Mouse (Mus musculus): ENCODE results near the gene Elovl3.
"Not testable (repeated sequence)": the region's sequence is repeated elsewhere in the genome, so short reads cannot be mapped to it uniquely, and the experiment has no call there.

Elovl3 gene

GRCm38 (mm10) chr19:46135789-46136638, 4.3 kb downstream of the Elovl3 start:
- DNase-seq = peak; percentile 62 to 79

GRCm38 (mm10) chr19:46136639-46137580, 5.2 kb downstream of the Elovl3 start:
- peak; percentile 60 to 81 for DNase-seq

DNA sequence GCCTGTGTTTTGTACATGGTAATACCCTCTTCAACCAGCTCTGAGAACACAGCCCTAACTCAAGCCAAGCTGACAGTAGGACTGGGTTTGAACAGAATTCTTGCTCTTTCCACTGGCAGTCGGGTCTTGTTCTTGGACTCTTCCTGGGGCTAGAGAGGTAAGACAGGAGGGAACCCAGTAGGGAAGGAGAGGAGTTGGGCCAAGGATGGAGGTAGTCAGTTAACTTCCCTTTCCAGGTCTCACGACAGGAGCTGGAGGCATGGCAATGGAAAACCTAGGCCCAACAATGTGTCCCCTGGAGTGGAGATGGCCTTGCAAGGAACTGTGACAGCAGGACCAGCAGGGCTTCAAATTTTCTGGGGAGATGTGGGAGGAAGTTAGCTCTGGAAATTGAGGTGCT, 8.6 kb downstream of the Elovl3 start:
- DNase-seq = no peak

GRCm38 (mm10) chr19:46141091-46141490, 9.4 kb downstream of the Elovl3 start:
- DNase-seq = no peak

DNA sequence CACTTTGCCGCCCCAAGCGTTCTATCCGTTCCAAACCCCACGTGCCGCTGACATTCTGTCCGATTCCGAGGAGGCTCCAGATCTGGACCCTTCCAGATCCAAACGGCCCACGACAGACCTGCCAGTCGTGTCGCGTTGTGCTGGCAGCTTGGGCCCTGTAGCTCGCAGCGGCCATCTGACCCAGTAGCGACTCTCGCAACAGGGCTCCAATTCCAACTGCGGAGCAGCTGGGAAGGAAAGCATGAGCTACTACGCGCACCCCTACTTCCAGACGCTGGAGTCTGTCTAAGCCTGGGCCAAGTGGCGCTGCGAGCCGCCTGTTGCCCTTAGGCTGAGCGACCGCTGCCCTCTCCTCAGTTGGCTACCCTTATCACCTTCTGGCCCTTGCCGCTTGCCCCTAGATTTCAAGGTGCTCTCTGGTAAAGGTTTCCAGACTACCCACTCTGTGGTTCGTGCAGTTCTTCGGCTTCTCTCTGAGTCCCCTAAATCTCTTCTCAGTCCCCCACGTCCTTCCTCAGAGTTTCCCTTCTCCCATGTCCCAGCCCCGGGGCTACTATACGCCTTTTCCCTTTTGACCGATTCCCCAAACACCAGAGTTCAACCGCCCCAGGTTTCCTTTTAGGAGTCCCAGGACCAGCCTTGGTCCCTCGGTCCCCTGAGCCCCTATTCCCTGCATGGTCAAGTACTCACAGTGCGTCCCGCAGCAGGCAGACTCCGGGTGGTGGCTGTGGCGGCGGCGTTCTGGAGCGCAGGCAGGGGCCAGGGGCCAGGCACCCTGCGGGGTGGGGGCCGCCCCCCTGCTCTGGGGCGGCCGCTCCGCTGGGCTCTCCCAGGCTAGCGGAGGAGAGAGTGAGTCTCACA, 16.0 kb downstream of the Elovl3 start, which contains the start of gene Pitx3:
Gene Pitx3, minus strand, starts transcription at position 816 of the 861 bp plus-strand sequence.
- DNase-seq = peak in 1 of 2 experiments; percentile 9

GRCm38 (mm10) chr19:46148372-46148760, 16.7 kb downstream of the Elovl3 start:
- DNase-seq = peak; percentile 46 to 47

GRCm38 (mm10) chr19:46149091-46149490, 17.4 kb downstream of the Elovl3 start:
- DNase-seq = no peak

DNA sequence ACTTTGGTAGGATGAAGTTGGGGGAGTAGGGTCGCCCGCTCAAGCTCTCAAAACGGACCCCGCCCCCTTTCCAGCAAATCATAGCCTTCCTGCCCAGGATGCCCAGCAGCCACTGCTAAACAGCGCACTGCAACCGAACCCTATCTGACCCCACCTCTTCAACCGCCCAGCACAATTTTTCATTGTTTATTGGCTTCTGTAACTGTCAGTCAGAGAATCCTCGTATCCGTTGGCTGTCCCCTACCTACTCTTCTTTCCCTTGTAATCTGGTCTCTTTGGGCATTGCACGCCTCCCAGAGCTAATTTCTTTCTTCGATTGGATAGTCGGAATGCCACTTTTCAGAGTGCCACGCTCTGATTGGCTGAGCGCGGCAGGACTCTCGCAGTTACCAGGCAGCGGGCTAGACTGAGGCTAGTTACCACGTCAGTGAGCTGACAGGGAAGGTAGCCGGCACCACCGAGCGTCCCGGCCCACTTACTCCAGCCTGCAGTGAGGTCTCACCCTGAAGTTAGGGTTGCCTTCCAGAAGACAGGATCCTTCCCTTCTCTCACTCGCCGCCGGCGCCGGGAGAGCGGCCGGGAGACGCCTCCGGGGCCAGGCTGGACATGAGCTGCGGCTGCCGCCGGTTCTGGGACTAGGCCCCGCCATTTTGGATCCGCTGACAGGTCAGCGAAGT, 20.6 kb downstream of the Elovl3 start, which contains the start of gene Gbf1:
Gene Gbf1, plus strand, starts transcription at position 383 of the 677 bp plus-strand sequence.
- peak; percentile 82 to 85 for DNase-seq

DNA sequence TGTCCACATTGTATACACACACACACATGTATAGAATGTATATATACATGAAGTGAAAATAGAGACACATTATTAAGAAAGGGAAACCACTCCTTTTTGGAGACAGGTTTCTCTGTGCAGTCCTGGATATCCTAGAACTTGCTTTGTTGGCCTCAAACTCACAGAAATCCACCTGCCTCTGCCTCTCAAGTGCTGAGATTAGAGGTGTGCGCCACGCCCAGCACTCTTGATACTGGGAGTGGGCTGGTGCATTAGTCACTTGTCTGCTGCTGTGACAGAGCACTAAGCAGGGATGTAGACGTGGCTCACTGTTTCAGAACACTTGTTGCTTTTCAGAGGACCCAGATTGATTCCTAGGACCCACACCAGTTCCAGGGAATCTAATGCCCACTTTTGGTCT, 34.3 kb downstream of the Elovl3 start:
- no peak for DNase-seq

DNA sequence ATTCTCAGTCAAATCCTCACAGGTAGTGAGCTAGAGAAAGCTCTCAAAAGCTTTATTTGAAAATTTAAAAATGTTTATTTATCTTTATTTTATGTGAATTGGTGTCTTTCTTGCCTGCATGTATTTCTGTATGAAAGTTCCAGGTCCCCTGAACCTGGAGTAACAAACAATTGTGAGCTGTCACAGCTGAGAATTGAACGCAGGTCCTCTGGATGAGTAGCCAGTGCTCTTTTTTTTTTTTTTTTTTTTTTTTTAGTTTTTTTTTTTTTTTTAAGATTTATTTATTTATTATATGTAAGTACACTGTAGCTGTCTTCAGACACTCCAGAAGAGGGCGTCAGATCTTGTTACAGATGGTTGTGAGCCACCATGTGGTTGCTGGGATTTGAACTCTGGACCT, 35.5 kb downstream of the Elovl3 start:
- not testable (repeated sequence) for DNase-seq

DNA sequence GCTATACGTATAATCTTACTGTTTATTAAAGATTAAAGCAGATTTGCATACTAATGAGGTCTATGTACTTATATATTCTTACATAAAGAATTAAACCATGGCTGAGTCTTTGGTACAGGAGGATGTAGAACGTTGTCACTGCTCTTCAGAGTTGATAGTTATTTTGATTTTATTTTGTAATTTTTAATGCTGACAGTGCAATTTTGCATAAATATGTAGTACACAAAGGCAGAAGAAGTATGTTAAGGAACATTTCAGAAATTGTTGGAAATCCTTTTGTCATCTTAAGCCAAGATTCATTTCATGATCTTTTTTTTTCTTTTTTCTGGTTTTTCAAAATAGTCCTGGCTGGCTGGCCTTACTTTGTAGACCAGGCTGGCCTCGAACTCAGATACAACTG, 37.7 kb downstream of the Elovl3 start:
- no peak for DNase-seq

DNA sequence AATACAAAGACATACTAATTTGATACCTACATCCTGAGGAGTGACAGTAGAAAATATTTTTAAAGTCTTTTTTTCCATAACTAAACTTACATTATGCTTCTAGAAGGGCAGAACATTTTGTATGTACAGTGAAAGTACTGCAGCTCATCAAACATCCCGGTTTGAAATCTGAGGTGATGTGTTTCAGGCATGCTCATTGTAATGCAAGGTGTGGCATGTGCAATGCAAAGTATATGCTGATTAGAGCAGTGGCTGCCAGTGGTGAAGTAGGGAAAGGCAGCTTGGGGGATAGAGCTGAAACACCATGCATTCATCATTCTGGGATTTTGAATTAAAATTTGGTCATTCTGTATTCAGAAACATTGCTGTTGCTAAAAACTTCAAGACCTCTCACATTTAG, 38.2 kb downstream of the Elovl3 start:
- DNase-seq = no peak

DNA sequence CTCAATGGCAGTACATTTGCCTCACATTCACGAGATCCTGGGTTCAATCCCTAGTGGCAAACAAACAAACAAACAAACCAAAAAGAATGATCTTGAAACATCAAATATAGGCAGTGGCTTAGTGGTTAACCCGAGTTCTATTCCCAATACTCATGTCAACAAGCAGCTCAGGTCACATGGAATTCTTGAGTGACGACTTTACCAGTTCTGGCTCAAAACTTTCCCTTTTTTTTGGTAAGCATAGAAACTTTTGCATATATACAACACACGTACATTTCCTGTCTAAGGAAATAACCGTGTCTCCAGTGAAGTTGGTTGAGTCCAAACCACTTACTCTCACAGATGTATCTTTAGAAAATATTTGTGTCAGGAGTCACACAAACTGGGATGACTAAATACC, 40.8 kb downstream of the Elovl3 start:
- DNase-seq = no peak

GRCm38 (mm10) chr19:46175173-46175572, 43.5 kb downstream of the Elovl3 start:
- DNase-seq = no peak

- DNase-seq = no peak
Measured at GRCm38 (mm10) chr19:46177046-46177445, 45.3 kb downstream of the Elovl3 start.

- no peak for DNase-seq
Measured at GRCm38 (mm10) chr19:46180274-46180673, 48.6 kb downstream of the Elovl3 start.

- no peak for DNase-seq
Measured at GRCm38 (mm10) chr19:46182241-46182640, 50.5 kb downstream of the Elovl3 start.
